In the genomic region with DNA sequence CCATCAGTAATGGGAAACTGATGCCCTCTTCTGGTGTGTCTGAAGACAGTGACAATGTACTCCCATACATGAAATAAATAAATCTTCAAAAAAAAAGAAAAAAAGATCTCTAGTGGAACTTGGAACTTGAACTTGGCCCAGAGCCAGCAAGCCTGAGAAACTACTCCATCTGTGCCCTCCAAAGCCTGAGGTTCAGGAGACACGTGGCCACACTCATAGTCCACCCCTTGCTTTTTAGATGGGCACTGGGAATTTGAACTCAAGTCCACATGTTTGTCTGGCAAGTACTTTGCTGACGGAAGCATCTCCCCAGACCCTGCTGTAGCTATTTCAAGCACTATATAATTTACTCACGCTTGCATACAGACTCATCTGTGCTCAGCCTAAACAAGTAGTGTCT, we compare ENCODE assay signal across 31 mouse cellular contexts. TPM values are rescaled to one million over a fixed set of nuclear protein-coding genes. Genes with fewer than 3 reads are reported as not detected.
A peak's percentile ranks its signal among the peaks of the same experiment; 100 is the strongest.
DNase-seq lines count a peak whose midpoint lies in the region; ATAC-seq and TF ChIP-seq lines count a peak whose summit lies in the region.
"Had no signal": no experiment of that assay in that cellular context is flagged by ENCODE, and none has a peak within 500 bp of the region (broad histone marks: within the 10 kb centered on the region; RNA-seq: fewer than 3 reads in every experiment).

No protein-coding gene starts in this region.

- WGBS in forebrain, postnatal 0 days: 52% methylated on average over 3 of the region's 3 CpGs
- WGBS in forebrain, embryonic 14.5 days: 66% methylated on average over 3 of the region's 3 CpGs
- 57% methylated on average over 3 of the region's 3 CpGs for WGBS in kidney, adult 2 months
- 63% methylated on average over 3 of the region's 3 CpGs for whole genome bisulfite sequencing in kidney, embryonic 16.5 days

- H3K9me3 ChIP-seq in forebrain, postnatal 0 days (ENCODE audit: low read length): no peaks in the 10 kb centered on the region
- no peaks in the 10 kb centered on the region for H3K9me3 ChIP-seq in forebrain, embryonic 14.5 days (replicated peaks; ENCODE audit: control insufficient read depth, low read length)
- no peaks in the 10 kb centered on the region for H3K9me3 ChIP-seq in kidney, embryonic 16.5 days (ENCODE audit: low read length)
- H3K9me3 ChIP-seq: embryonic facial prominence, embryonic 10.5 days; embryonic facial prominence, embryonic 15.5 days; forebrain, embryonic 12.5 days; heart, embryonic 12.5 days; hindbrain, embryonic 10.5 days; hindbrain, embryonic 15.5 days; lung, embryonic 15.5 days; megakaryocyte, embryonic 14.5 days; midbrain, embryonic 13.5 days; stomach, embryonic 15.5 days had no signal

- ATAC-seq in forebrain, postnatal 0 days: peak; percentile 32; the same call in 1 of the 2 replicates
- ATAC-seq in forebrain, embryonic 14.5 days: no peak
- no peak for ATAC-seq in kidney, embryonic 16.5 days (ENCODE audit: low FRiP score, low TSS enrichment)
- ATAC-seq: CD4-positive, CD25-positive, alpha-beta regulatory T cell, adult 4 months; inflammation-experienced regulatory T-cells, adult 6 months; midbrain, embryonic 13.5 days had no signal

- H3K27me3 ChIP-seq in forebrain, postnatal 0 days (ENCODE audit: insufficient read depth, low read length): no peaks in the 10 kb centered on the region
- H3K27me3 ChIP-seq in forebrain, embryonic 14.5 days (replicated peaks; ENCODE audit: control insufficient read depth, insufficient read depth, low read length): no peaks in the 10 kb centered on the region
- H3K27me3 ChIP-seq in kidney, adult 2 months (replicated peaks; ENCODE audit: control insufficient read depth, insufficient read depth, low read length): no peaks in the 10 kb centered on the region
- H3K27me3 ChIP-seq in kidney, embryonic 16.5 days (ENCODE audit: insufficient read depth, low read length): no peaks in the 10 kb centered on the region
- H3K27me3 ChIP-seq: embryonic facial prominence, embryonic 15.5 days; heart, embryonic 12.5 days; hindbrain, embryonic 15.5 days; lung, embryonic 15.5 days; stomach, embryonic 15.5 days had no signal

- H3K4me2 ChIP-seq in forebrain, postnatal 0 days (ENCODE audit: low read depth): no peak overlapping the region
- H3K4me2 ChIP-seq in forebrain, embryonic 14.5 days (ENCODE audit: low read length): no peak overlapping the region
- H3K4me2 ChIP-seq in kidney, embryonic 16.5 days (replicated peaks; ENCODE audit: low read depth, low read length): no peak overlapping the region
- H3K4me2 ChIP-seq: embryonic facial prominence, embryonic 15.5 days; forebrain, embryonic 12.5 days; heart, embryonic 12.5 days; hindbrain, embryonic 15.5 days; liver, embryonic 11.5 days; lung, embryonic 15.5 days; midbrain, embryonic 13.5 days; stomach, embryonic 15.5 days had no signal

- TF ChIP-seq CTCF in forebrain, postnatal 0 days (IDR thresholded peaks at IDR 0.05; ENCODE audit: low read depth): no peak
- TF ChIP-seq CTCF in kidney, adult 2 months (conservative IDR thresholded peaks at IDR 0.05; ENCODE audit: insufficient read depth, insufficient read length, low read depth, low read length): no peak
- no peak for TF ChIP-seq CTCF in layer of hippocampus, adult 2 months (conservative IDR thresholded peaks at IDR 0.05)

- no peak for TF ChIP-seq POLR2A in kidney, adult 2 months (IDR thresholded peaks at IDR 0.05; ENCODE audit: low read depth, low read length)

- H3K9ac ChIP-seq in forebrain, postnatal 0 days: no peak overlapping the region
- H3K9ac ChIP-seq in forebrain, embryonic 14.5 days (ENCODE audit: low read length): no peak overlapping the region
- H3K9ac ChIP-seq in kidney, embryonic 16.5 days (replicated peaks; ENCODE audit: low read length): no peak overlapping the region
- H3K9ac ChIP-seq: embryonic facial prominence, embryonic 15.5 days; forebrain, embryonic 12.5 days; heart, embryonic 12.5 days; hindbrain, embryonic 15.5 days; lung, embryonic 15.5 days; midbrain, embryonic 13.5 days; stomach, embryonic 15.5 days had no signal

- H3K4me3 ChIP-seq in forebrain, postnatal 0 days (ENCODE audit: low read depth, low read length): no peak overlapping the region
- no peak overlapping the region for H3K4me3 ChIP-seq in forebrain, embryonic 14.5 days (ENCODE audit: low read depth, low read length)
- H3K4me3 ChIP-seq in kidney, adult 2 months (ENCODE audit: insufficient read depth, low read depth, low read length): no peak overlapping the region
- no peak overlapping the region for H3K4me3 ChIP-seq in kidney, embryonic 16.5 days (ENCODE audit: low read length)
- H3K4me3 ChIP-seq in layer of hippocampus, adult 2 months: no peak overlapping the region
- H3K4me3 ChIP-seq: embryonic facial prominence, embryonic 10.5 days; embryonic facial prominence, embryonic 15.5 days; forebrain, embryonic 12.5 days; heart, embryonic 12.5 days; hindbrain, embryonic 10.5 days; hindbrain, embryonic 15.5 days; lung, embryonic 15.5 days; midbrain, embryonic 13.5 days; stomach, embryonic 15.5 days had no signal

- no peak for DNase-seq in forebrain, postnatal 0 days
- no peak for DNase-seq in forebrain, embryonic 14.5 days (ENCODE audit: low spot score)
- peak; percentile 71 for DNase-seq in kidney, adult 2 months
- peak; percentile 56 to 62 for DNase-seq in kidney, adult 8-10 months
- DNase-seq in kidney, postnatal 14 days: peak; percentile 57
- DNase-seq in layer of hippocampus, adult 2 months (ENCODE audit: low spot score in 2 of 2): no peak
- DNase-seq: adrenal gland, postnatal 36 days; cerebellum, postnatal 25 days; gastrocnemius, postnatal 25 days; layer of hippocampus, postnatal 36 days; retina, postnatal 1 day; right cerebral cortex, postnatal 14 days had no signal

- no peaks in the 10 kb centered on the region for H3K4me1 ChIP-seq in forebrain, postnatal 0 days (ENCODE audit: insufficient read depth)
- H3K4me1 ChIP-seq in forebrain, embryonic 14.5 days (ENCODE audit: control insufficient read depth, insufficient read depth, low read length): no peaks in the 10 kb centered on the region; the same call in 1 of the 2 replicates
- peaks cover 5% of the 10 kb centered on the region; the same call in 1 of the 2 replicates for H3K4me1 ChIP-seq in kidney, adult 2 months (ENCODE audit: control insufficient read depth, insufficient read depth, low read length)
- H3K4me1 ChIP-seq in kidney, embryonic 16.5 days (ENCODE audit: insufficient read depth, low read length): peaks cover 15% of the 10 kb centered on the region

- H3K36me3 ChIP-seq in forebrain, postnatal 0 days (ENCODE audit: insufficient read depth): no peaks in the 10 kb centered on the region
- H3K36me3 ChIP-seq in forebrain, embryonic 14.5 days (ENCODE audit: control insufficient read depth, insufficient read depth, low read length): no peaks in the 10 kb centered on the region
- H3K36me3 ChIP-seq in kidney, adult 2 months (ENCODE audit: control insufficient read depth, insufficient read depth, low read length): no peaks in the 10 kb centered on the region
- no peaks in the 10 kb centered on the region for H3K36me3 ChIP-seq in kidney, embryonic 16.5 days (ENCODE audit: insufficient read depth, low read length)
- H3K36me3 ChIP-seq: embryonic facial prominence, embryonic 10.5 days; embryonic facial prominence, embryonic 15.5 days; forebrain, embryonic 12.5 days; heart, embryonic 12.5 days; hindbrain, embryonic 10.5 days; hindbrain, embryonic 15.5 days; lung, embryonic 15.5 days; midbrain, embryonic 13.5 days; stomach, embryonic 15.5 days had no signal

- H3K27ac ChIP-seq in forebrain, postnatal 0 days (ENCODE audit: low read depth, low read length): no peak overlapping the region
- no peak overlapping the region for H3K27ac ChIP-seq in forebrain, embryonic 14.5 days (ENCODE audit: low read depth, low read length)
- no peak overlapping the region for H3K27ac ChIP-seq in kidney, adult 2 months (ENCODE audit: insufficient read depth, low read depth, low read length)
- H3K27ac ChIP-seq in kidney, embryonic 16.5 days (ENCODE audit: low read length): no peak overlapping the region
- no peak overlapping the region for H3K27ac ChIP-seq in layer of hippocampus, adult 2 months
- H3K27ac ChIP-seq: embryonic facial prominence, embryonic 10.5 days; embryonic facial prominence, embryonic 15.5 days; forebrain, embryonic 12.5 days; hindbrain, embryonic 10.5 days; hindbrain, embryonic 15.5 days; kidney, postnatal 0 days; midbrain, embryonic 13.5 days; stomach, embryonic 15.5 days had no signal

RNA-seq across cellular contexts. Expression of a gene that starts 19.3 kb away (rescaled TPM):
- total RNA-seq in forebrain, postnatal 0 days (2014; rRNA removed): 6.3 and 10.9 TPM in 2 replicates
- 2.2 and 2.7 TPM in 2 replicates for polyA plus RNA-seq in forebrain, postnatal 0 days (2015; fragmentation: Nextera tagmentation; extraction: Ambion mirVana)
- 1.1 and 1.4 TPM in 2 replicates for polyA plus RNA-seq in forebrain, embryonic 14.5 days (2014; fragmentation: Nextera tagmentation; extraction: Ambion mirVana)
- 14.8 and 24.2 TPM in 2 replicates for polyA plus RNA-seq in kidney, adult 2 months (2012; rRNA removed)
- 7.1 and 8.7 TPM in 2 replicates for polyA plus RNA-seq in kidney, embryonic 16.5 days (2015; fragmentation: Nextera tagmentation; extraction: Ambion mirVana)
- total RNA-seq in layer of hippocampus, adult 2 months (2021): 10 to 100 TPM; 13.7 TPM

RNA-seq across cellular contexts. Expression of a gene that starts 27.8 kb away (rescaled TPM):
- total RNA-seq in forebrain, postnatal 0 days (2014; rRNA removed): 2.5 and 4.3 TPM in 2 replicates
- polyA plus RNA-seq in forebrain, postnatal 0 days (2015; fragmentation: Nextera tagmentation; extraction: Ambion mirVana): 0.45 and 0.85 TPM in 2 replicates
- 0.29 and 0.74 TPM in 2 replicates for polyA plus RNA-seq in forebrain, embryonic 14.5 days (2014; fragmentation: Nextera tagmentation; extraction: Ambion mirVana)
- polyA plus RNA-seq in kidney, adult 2 months (2012; rRNA removed): 0.06 and 0.07 TPM in 2 replicates
- 0.20 and 0.35 TPM in 2 replicates for polyA plus RNA-seq in kidney, embryonic 16.5 days (2015; fragmentation: Nextera tagmentation; extraction: Ambion mirVana)
- under 1 TPM; 0.49 to 0.92 TPM for total RNA-seq in layer of hippocampus, adult 2 months (2021)
- total RNA-seq: gastrocnemius, adult 18-20 months; gastrocnemius, postnatal 25 days; monocyte, adult 5-6 weeks had no signal
- polyA plus RNA-seq: inflammation-experienced regulatory T-cells, adult 6 months had no signal

RNA-seq across cellular contexts. Expression of a gene that starts 27.8 kb away (rescaled TPM):
- total RNA-seq in forebrain, postnatal 0 days (2014; rRNA removed): 15.3 and 27.9 TPM in 2 replicates
- 20.3 and 24.0 TPM in 2 replicates for polyA plus RNA-seq in forebrain, postnatal 0 days (2015; fragmentation: Nextera tagmentation; extraction: Ambion mirVana)
- 23.7 and 34.1 TPM in 2 replicates for polyA plus RNA-seq in forebrain, embryonic 14.5 days (2014; fragmentation: Nextera tagmentation; extraction: Ambion mirVana)
- polyA plus RNA-seq in kidney, adult 2 months (2012; rRNA removed): 17.8 and 20.7 TPM in 2 replicates
- polyA plus RNA-seq in kidney, embryonic 16.5 days (2015; fragmentation: Nextera tagmentation; extraction: Ambion mirVana): 28.0 and 29.5 TPM in 2 replicates
- 10 to 100 TPM; 33.1 to 40.8 TPM for total RNA-seq in layer of hippocampus, adult 2 months (2021)

RNA-seq across cellular contexts. Expression of a gene that starts 58.2 kb away (rescaled TPM):
- not detected in 2 replicates for total RNA-seq in forebrain, postnatal 0 days (2014; rRNA removed)
- not detected in 2 replicates for polyA plus RNA-seq in forebrain, postnatal 0 days (2015; fragmentation: Nextera tagmentation; extraction: Ambion mirVana)
- polyA plus RNA-seq in forebrain, embryonic 14.5 days (2014; fragmentation: Nextera tagmentation; extraction: Ambion mirVana): not detected in 2 replicates
- 0.18 and 0.94 TPM in 2 replicates for polyA plus RNA-seq in kidney, adult 2 months (2012; rRNA removed)
- 0.22 and 0.23 TPM in 2 replicates for polyA plus RNA-seq in kidney, embryonic 16.5 days (2015; fragmentation: Nextera tagmentation; extraction: Ambion mirVana)
- under 1 TPM; 0.10 to 0.23 TPM for total RNA-seq in layer of hippocampus, adult 2 months (2021)
- polyA plus RNA-seq: brain, embryonic 14.5 days; CD4-positive, CD25-positive, alpha-beta regulatory T cell, adult 4 months; hindbrain, embryonic 15.5 days; inflammation-experienced regulatory T-cells, adult 6 months; limb, embryonic 11.5 days had no signal

Comparison
In these comparisons a context has a peak if more than half of its experiments do, and no peak if none do; other contexts are left out.
1. DNase-seq: peak in kidney, adult 2 months (single experiment), kidney, adult 8-10 months (2 of 2) and kidney, postnatal 14 days (single experiment); none in forebrain, postnatal 0 days (single experiment), forebrain, embryonic 14.5 days (single experiment) and layer of hippocampus, adult 2 months (0 of 2).